Mouse (Mus musculus) heart, adult 2 months (tissue): ENCODE results near the gene Tjp1.

Experiments
- CTCF ChIP-seq: fragments of 200-600 bp; IDR thresholded peaks from 2 replicates; pipeline ENCODE4 v1.8.1; 2022; ENCODE audit warnings: antibody characterized with exemption, mild to moderate bottlenecking, moderate library complexity
- EP300 ChIP-seq: fragments of 200-500 bp; IDR thresholded peaks from 2 replicates; pipeline ENCODE4 v1.6.1; 2011; ENCODE audit warnings: low read depth, low read length, control low read depth; ENCODE audit not compliant: insufficient read depth
- POLR2A ChIP-seq: fragments of 200-500 bp; IDR thresholded peaks from 2 replicates; pipeline ENCODE4 v1.6.1; 2011; ENCODE audit warnings: mild to moderate bottlenecking, low read depth, low read length, control low read depth; ENCODE audit not compliant: insufficient read depth

GRCm38 (mm10) chr7:65375621-65376020 is 152.0 kb downstream of the Tjp1 start:
- TF ChIP-seq CTCF (no peak), POLR2A (no peak), EP300 (no peak)
